Mouse (Mus musculus) cortical plate, adult 2 months (tissue): ENCODE measurements at regions not wholly inside any gene's neighbourhood (a gene's known extent, or its start where the extent isn't known, plus 50 kb on each side); places are given as distances from the start of the nearest gene placed in this dataset.

Experiments used
- CTCF ChIP-seq: fragments of 200-500 bp; IDR thresholded peaks from 2 replicates; pipeline ENCODE4 v1.5.1; 2011; ENCODE audit warnings: mild to moderate bottlenecking, control low read depth, low read length; ENCODE audit not compliant: insufficient read depth; ENCODE audit errors: extremely low read depth
- POLR2A ChIP-seq: fragments of 200-500 bp; IDR thresholded peaks from 2 replicates; pipeline ENCODE4 v1.6.1; 2011; ENCODE audit warnings: mild to moderate bottlenecking, low read length, control low read depth; ENCODE audit not compliant: insufficient read depth; ENCODE audit errors: extremely low read depth

- no peak for TF ChIP-seq CTCF
- TF ChIP-seq POLR2A, result no peak
Measured at GRCm38 (mm10) chr10:66882825-66883224, 213.1 kb upstream of the Jmjd1c start.
